Mouse (Mus musculus): ENCODE results near the gene Vps45. TPM values are rescaled to one million over a fixed set of nuclear protein-coding genes. Genes with fewer than 3 reads are reported as not detected.

The Vps45 gene
- total and polyA plus RNA-seq, 2 experiments from 2014 or later: 10.5 to 49.4 TPM

DNA sequence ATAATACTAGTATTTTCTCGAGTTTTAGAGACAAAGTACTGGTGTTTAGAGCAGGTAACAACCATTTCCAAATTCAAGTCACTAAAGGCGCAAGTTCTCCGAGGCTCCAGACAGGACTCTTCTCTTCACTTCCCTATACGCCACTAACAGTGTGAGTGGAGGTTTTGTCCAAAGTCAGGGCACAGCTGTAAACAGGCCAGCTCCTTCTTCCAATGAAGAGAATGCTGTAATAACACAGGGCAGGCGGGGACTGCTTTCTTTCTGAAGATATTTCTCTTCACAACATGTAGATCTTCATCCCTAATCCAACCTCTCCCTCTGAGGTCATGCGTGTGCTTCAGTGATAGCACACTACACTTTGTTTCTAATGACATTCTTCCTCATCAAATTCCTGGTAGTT lies 21.5 kb downstream of the Vps45 start:
- H3K4me3 ChIP-seq (ENCODE audit: low read depth, low read length): no peak overlapping the region
- peaks cover 3% of the 10 kb centered on the region; the same call in 1 of the 2 replicates for H3K36me3 ChIP-seq (replicated peaks; ENCODE audit: control insufficient read depth, insufficient read depth, low read length)
- no peak for TF ChIP-seq CTCF (IDR thresholded peaks at IDR 0.05; ENCODE audit: low read depth)
- no peak for TF ChIP-seq EP300 (IDR thresholded peaks at IDR 0.05; ENCODE audit: low read depth)
- no peak overlapping the region for H3K4me2 ChIP-seq (ENCODE audit: low read depth, low read length)
- no peak for DNase-seq (ENCODE audit: low spot score)
- H3K9ac ChIP-seq (replicated peaks; ENCODE audit: low read depth, low read length): no peak overlapping the region
- H3K4me1 ChIP-seq (ENCODE audit: control insufficient read depth, insufficient read depth): peaks cover 4% of the 10 kb centered on the region
- no peak for ATAC-seq (ENCODE audit: insufficient read depth, low read depth)
- no peaks in the 10 kb centered on the region for H3K27me3 ChIP-seq (ENCODE audit: control insufficient read depth, insufficient read depth, low read length)
- 85% methylated on average over 6 of the region's 6 CpGs for WGBS
- no peak overlapping the region for H3K27ac ChIP-seq (ENCODE audit: low read depth)
- no peaks in the 10 kb centered on the region for H3K9me3 ChIP-seq (replicated peaks; ENCODE audit: control insufficient read depth, low read length)

DNA sequence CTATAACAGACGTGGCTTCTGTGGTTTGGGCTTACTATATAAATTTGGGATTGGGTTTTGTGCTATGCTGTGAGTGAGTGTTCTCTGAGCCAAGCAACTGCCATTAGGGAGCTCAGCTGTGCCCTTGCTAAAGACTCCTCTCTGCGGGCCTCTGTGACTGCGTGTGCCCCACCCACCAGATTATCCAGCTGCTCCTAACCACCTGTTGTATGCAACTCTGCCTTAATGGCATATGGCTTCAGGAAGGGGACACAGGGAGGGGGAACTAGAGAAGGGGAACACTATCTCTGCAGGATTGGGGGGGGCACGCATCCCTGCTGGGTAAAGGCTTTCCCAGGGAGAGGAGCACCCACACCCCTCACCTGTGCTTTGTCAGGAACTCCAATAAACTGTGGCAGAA lies 25.2 kb downstream of the Vps45 start:
- 78% methylated on average over 4 of the region's 4 CpGs for WGBS
- Histone ChIP-seq H3K27ac (ENCODE audit: low read depth) (no peak overlapping the region), H3K36me3 (replicated peaks; ENCODE audit: control insufficient read depth, insufficient read depth, low read length) (no peaks in the 10 kb centered on the region; the same call in 1 of the 2 replicates), H3K4me3 (ENCODE audit: low read depth, low read length) (no peak overlapping the region), H3K9ac (replicated peaks; ENCODE audit: low read depth, low read length) (no peak overlapping the region), H3K27me3 (ENCODE audit: control insufficient read depth, insufficient read depth, low read length) (no peaks in the 10 kb centered on the region), H3K4me1 (ENCODE audit: control insufficient read depth, insufficient read depth) (peaks cover 4% of the 10 kb centered on the region), H3K9me3 (replicated peaks; ENCODE audit: control insufficient read depth, low read length) (no peaks in the 10 kb centered on the region), H3K4me2 (ENCODE audit: low read depth, low read length) (no peak overlapping the region)
- ATAC-seq (ENCODE audit: insufficient read depth, low read depth) (no peak), DNase-seq (ENCODE audit: low spot score) (no peak)
- TF ChIP-seq CTCF (IDR thresholded peaks at IDR 0.05; ENCODE audit: low read depth): no peak

- no peak for ATAC-seq (ENCODE audit: insufficient read depth, low read depth)
- peaks cover 4% of the 10 kb centered on the region for H3K4me1 ChIP-seq (ENCODE audit: control insufficient read depth, insufficient read depth)
- no peaks in the 10 kb centered on the region for H3K9me3 ChIP-seq (replicated peaks; ENCODE audit: control insufficient read depth, low read length)
- DNase-seq (ENCODE audit: low spot score): no peak
- no peaks in the 10 kb centered on the region; the same call in 1 of the 2 replicates for H3K36me3 ChIP-seq (replicated peaks; ENCODE audit: control insufficient read depth, insufficient read depth, low read length)
- H3K4me3 ChIP-seq (ENCODE audit: low read depth, low read length): no peak overlapping the region
- H3K27me3 ChIP-seq (ENCODE audit: control insufficient read depth, insufficient read depth, low read length): no peaks in the 10 kb centered on the region
- H3K4me2 ChIP-seq (ENCODE audit: low read depth, low read length): no peak overlapping the region
- H3K9ac ChIP-seq (replicated peaks; ENCODE audit: low read depth, low read length): no peak overlapping the region
- no peak for TF ChIP-seq CTCF (IDR thresholded peaks at IDR 0.05; ENCODE audit: low read depth)
- no peak for TF ChIP-seq EP300 (IDR thresholded peaks at IDR 0.05; ENCODE audit: low read depth)
- 89% methylated on average over 6 of the region's 6 CpGs for WGBS
- no peak overlapping the region; the same call in 1 of the 2 replicates for H3K27ac ChIP-seq (ENCODE audit: low read depth)
Measured at GRCm38 (mm10) chr3:96032652-96033017, 25.6 kb downstream of the Vps45 start.

GRCm38 (mm10) chr3:96031991-96032651 lies 26.1 kb downstream of the Vps45 start:
- ATAC-seq (ENCODE audit: insufficient read depth, low read depth) (no peak), DNase-seq (ENCODE audit: low spot score) (no peak)
- no peak for TF ChIP-seq CTCF (IDR thresholded peaks at IDR 0.05; ENCODE audit: low read depth)
- TF ChIP-seq EP300 (IDR thresholded peaks at IDR 0.05; ENCODE audit: low read depth): no peak
- H3K27ac ChIP-seq (ENCODE audit: low read depth): peak overlapping the region; percentile 17; the same call in 1 of the 2 replicates
- no peak overlapping the region for H3K9ac ChIP-seq (replicated peaks; ENCODE audit: low read depth, low read length)
- H3K4me2 ChIP-seq (ENCODE audit: low read depth, low read length): no peak overlapping the region
- H3K36me3 ChIP-seq (replicated peaks; ENCODE audit: control insufficient read depth, insufficient read depth, low read length): no peaks in the 10 kb centered on the region; the same call in 1 of the 2 replicates
- H3K9me3 ChIP-seq (replicated peaks; ENCODE audit: control insufficient read depth, low read length): no peaks in the 10 kb centered on the region
- H3K4me1 ChIP-seq (ENCODE audit: control insufficient read depth, insufficient read depth): peaks cover 4% of the 10 kb centered on the region
- H3K27me3 ChIP-seq (ENCODE audit: control insufficient read depth, insufficient read depth, low read length): no peaks in the 10 kb centered on the region
- WGBS: 79% methylated on average over 6 of the region's 6 CpGs
- no peak overlapping the region for H3K4me3 ChIP-seq (ENCODE audit: low read depth, low read length)

GRCm38 (mm10) chr3:96029766-96030165 lies 28.5 kb downstream of the Vps45 start:
- no peak for ATAC-seq (ENCODE audit: insufficient read depth, low read depth)
- DNase-seq (ENCODE audit: low spot score): no peak
- H3K27me3 ChIP-seq (ENCODE audit: control insufficient read depth, insufficient read depth, low read length): no peaks in the 10 kb centered on the region
- H3K9ac ChIP-seq (replicated peaks; ENCODE audit: low read depth, low read length): no peak overlapping the region
- TF ChIP-seq EP300 (IDR thresholded peaks at IDR 0.05; ENCODE audit: low read depth) (no peak), CTCF (IDR thresholded peaks at IDR 0.05; ENCODE audit: low read depth) (no peak)
- no peaks in the 10 kb centered on the region for H3K9me3 ChIP-seq (replicated peaks; ENCODE audit: control insufficient read depth, low read length)
- peaks cover 4% of the 10 kb centered on the region for H3K4me1 ChIP-seq (ENCODE audit: control insufficient read depth, insufficient read depth)
- no peak overlapping the region for H3K4me3 ChIP-seq (ENCODE audit: low read depth, low read length)
- H3K36me3 ChIP-seq (replicated peaks; ENCODE audit: control insufficient read depth, insufficient read depth, low read length): peaks cover 7% of the 10 kb centered on the region; the same call in 1 of the 2 replicates
- WGBS: 88% methylated on average over 11 of the region's 11 CpGs
- H3K4me2 ChIP-seq (ENCODE audit: low read depth, low read length): no peak overlapping the region
- H3K27ac ChIP-seq (ENCODE audit: low read depth): no peak overlapping the region

DNA sequence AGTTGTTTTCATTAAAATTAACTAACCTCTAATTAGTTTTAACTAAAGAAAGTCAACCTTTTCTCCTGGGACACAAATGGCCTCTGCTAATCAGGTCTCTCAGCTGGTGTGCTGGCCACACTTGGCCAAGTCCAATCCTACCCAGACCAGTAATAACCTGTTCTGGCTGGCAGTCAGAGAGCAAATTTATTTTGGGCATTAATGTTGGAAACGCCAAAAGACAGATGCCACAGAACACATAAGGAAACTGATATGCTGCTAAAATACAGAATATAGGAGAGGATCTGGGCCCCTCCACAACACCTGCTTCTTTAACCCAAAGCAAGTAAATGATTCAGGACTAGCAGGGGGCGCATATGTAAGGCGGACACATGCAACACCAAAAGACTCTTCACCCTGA lies 28.9 kb downstream of the Vps45 start:
- no peak overlapping the region for H3K4me2 ChIP-seq (ENCODE audit: low read depth, low read length)
- no peaks in the 10 kb centered on the region for H3K9me3 ChIP-seq (replicated peaks; ENCODE audit: control insufficient read depth, low read length)
- no peak overlapping the region for H3K27ac ChIP-seq (ENCODE audit: low read depth)
- peaks cover 7% of the 10 kb centered on the region; the same call in 1 of the 2 replicates for H3K36me3 ChIP-seq (replicated peaks; ENCODE audit: control insufficient read depth, insufficient read depth, low read length)
- H3K4me3 ChIP-seq (ENCODE audit: low read depth, low read length): no peak overlapping the region
- ATAC-seq (ENCODE audit: insufficient read depth, low read depth) (no peak), DNase-seq (ENCODE audit: low spot score) (no peak)
- 75% methylated on average over 3 of the region's 3 CpGs for WGBS
- TF ChIP-seq EP300 (IDR thresholded peaks at IDR 0.05; ENCODE audit: low read depth) (no peak), CTCF (IDR thresholded peaks at IDR 0.05; ENCODE audit: low read depth) (no peak)
- no peaks in the 10 kb centered on the region for H3K27me3 ChIP-seq (ENCODE audit: control insufficient read depth, insufficient read depth, low read length)
- no peak overlapping the region for H3K9ac ChIP-seq (replicated peaks; ENCODE audit: low read depth, low read length)
- H3K4me1 ChIP-seq (ENCODE audit: control insufficient read depth, insufficient read depth): no peaks in the 10 kb centered on the region
